Mouse (Mus musculus): ENCODE data around the gene Zfp46. TPM values are rescaled to one million over a fixed set of nuclear protein-coding genes. Genes with fewer than 3 reads are reported as not detected.

The Zfp46 gene
- polyA plus RNA-seq, 1 experiment from 2014 or later, result 40.7 TPM

- no peak for ATAC-seq
- peaks cover 16% of the 10 kb centered on the region for H3K9me3 ChIP-seq
- no peak overlapping the region for H3K9ac ChIP-seq (replicated peaks)
- no peak overlapping the region for H3K4me2 ChIP-seq (replicated peaks)
- no peaks in the 10 kb centered on the region for H3K4me1 ChIP-seq (replicated peaks)
- no peak overlapping the region for H3K4me3 ChIP-seq (replicated peaks)
- 100% methylated on average over 1 of the region's 1 CpGs for WGBS
- H3K36me3 ChIP-seq, result no peaks in the 10 kb centered on the region
- no peaks in the 10 kb centered on the region for H3K27me3 ChIP-seq
- no peak overlapping the region for H3K27ac ChIP-seq
Measured at GRCm38 (mm10) chr4:136268912-136269311, 15.6 kb upstream of the Zfp46 start.

DNA sequence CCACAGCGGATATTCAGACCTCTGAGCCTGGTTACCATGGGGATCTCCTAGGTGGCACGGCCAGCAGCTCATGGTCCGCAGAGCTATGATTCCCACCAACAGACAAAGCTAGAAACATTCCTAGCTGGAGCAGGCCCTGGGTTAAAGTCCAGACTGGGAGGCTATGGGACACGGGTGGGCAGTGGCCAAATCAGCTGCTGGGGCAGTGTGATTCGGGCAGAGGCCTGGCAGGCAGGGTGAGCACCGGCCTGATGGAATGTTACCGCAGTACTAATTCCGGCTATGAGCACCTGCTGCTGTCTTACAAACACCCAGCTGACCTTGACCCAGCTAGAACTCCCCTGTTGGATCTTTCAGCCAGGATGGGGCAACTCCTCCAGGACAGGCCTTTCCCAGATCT is 13.8 kb upstream of the Zfp46 start:
- H3K4me3 ChIP-seq (replicated peaks), result no peak overlapping the region
- no peak overlapping the region for H3K4me2 ChIP-seq (replicated peaks)
- H3K36me3 ChIP-seq, result no peaks in the 10 kb centered on the region
- no peak overlapping the region for H3K9ac ChIP-seq (replicated peaks)
- no peak overlapping the region for H3K27ac ChIP-seq
- peaks cover 16% of the 10 kb centered on the region for H3K9me3 ChIP-seq
- no peaks in the 10 kb centered on the region for H3K27me3 ChIP-seq
- ATAC-seq, result no peak
- WGBS, result 82% methylated on average over 8 of the region's 8 CpGs
- no peaks in the 10 kb centered on the region for H3K4me1 ChIP-seq (replicated peaks)

DNA sequence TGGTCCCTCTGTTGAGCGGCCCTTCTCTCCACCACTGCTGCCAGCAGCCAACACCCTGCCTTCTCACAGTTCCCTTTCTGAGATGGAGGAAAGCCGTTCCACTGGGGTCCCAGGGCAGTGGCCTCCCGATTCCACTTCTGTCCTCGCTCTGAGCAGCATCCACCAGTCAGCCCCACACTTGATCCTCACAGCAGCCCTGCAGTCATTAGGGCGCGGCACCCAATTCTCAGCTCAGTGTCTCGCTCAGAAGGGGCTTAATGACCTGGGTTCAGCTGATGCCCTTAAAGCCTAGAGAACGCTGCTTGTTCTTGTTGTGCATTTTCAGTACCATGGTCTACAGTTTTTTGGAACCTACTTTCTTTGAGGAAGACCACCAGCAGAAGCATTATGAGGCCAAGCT is 3.4 kb upstream of the Zfp46 start:
- no peak overlapping the region for H3K4me2 ChIP-seq (replicated peaks)
- H3K9ac ChIP-seq (replicated peaks), result no peak overlapping the region
- no peak overlapping the region for H3K27ac ChIP-seq
- peaks cover 27% of the 10 kb centered on the region for H3K4me1 ChIP-seq (replicated peaks)
- no peak for ATAC-seq
- 86% methylated on average over 8 of the region's 8 CpGs for WGBS
- H3K36me3 ChIP-seq, result no peaks in the 10 kb centered on the region
- no peaks in the 10 kb centered on the region for H3K27me3 ChIP-seq
- H3K4me3 ChIP-seq (replicated peaks), result no peak overlapping the region
- no peaks in the 10 kb centered on the region for H3K9me3 ChIP-seq

DNA sequence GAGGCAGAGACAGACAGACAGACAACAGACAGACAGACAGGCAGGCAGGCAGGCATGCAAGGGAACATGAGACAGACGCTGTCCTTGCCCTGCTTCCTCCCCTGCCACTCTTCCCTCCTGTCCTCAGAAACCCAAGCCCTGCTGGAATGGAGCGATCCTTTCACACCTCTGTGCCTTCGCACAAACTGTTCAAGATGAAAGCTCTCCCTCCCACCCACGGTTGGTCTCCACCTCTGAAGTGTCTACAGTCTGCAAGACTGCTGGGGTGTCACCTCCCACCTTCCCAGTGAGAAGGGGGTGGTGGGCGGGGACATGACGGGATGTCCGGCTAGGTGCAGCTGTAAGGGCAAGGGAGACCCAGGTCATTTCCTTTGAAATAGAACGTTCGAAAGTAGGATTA is 2.9 kb upstream of the Zfp46 start:
- H3K9ac ChIP-seq (replicated peaks), result no peak overlapping the region
- H3K9me3 ChIP-seq, result no peaks in the 10 kb centered on the region
- 55% methylated on average over 9 of the region's 9 CpGs for WGBS
- no peak overlapping the region for H3K27ac ChIP-seq
- H3K4me3 ChIP-seq (replicated peaks), result no peak overlapping the region
- H3K4me1 ChIP-seq (replicated peaks), result peaks cover 32% of the 10 kb centered on the region
- no peaks in the 10 kb centered on the region for H3K36me3 ChIP-seq
- H3K27me3 ChIP-seq, result no peaks in the 10 kb centered on the region
- H3K4me2 ChIP-seq (replicated peaks), result no peak overlapping the region
- ATAC-seq, result no peak

- H3K36me3 ChIP-seq, result peaks cover 8% of the 10 kb centered on the region
- H3K9ac ChIP-seq (replicated peaks), result peak overlapping the region; percentile 43
- H3K9me3 ChIP-seq, result no peaks in the 10 kb centered on the region
- 0 out of 2 replicates have a peak, but pooled peaks cover under 1% of the 10 kb centered on the region for H3K27me3 ChIP-seq
- no peak for ATAC-seq
- peak overlapping the region; percentile 3; the same call in 1 of the 2 replicates for H3K4me2 ChIP-seq (replicated peaks)
- WGBS, result 11% methylated on average over 10 of the region's 10 CpGs
- peak overlapping the region; percentile 93 for H3K27ac ChIP-seq
- no peak overlapping the region for H3K4me3 ChIP-seq (replicated peaks)
- H3K4me1 ChIP-seq (replicated peaks), result peaks cover 44% of the 10 kb centered on the region
Measured at GRCm38 (mm10) chr4:136282621-136283480, 1.6 kb upstream of the Zfp46 start.

DNA sequence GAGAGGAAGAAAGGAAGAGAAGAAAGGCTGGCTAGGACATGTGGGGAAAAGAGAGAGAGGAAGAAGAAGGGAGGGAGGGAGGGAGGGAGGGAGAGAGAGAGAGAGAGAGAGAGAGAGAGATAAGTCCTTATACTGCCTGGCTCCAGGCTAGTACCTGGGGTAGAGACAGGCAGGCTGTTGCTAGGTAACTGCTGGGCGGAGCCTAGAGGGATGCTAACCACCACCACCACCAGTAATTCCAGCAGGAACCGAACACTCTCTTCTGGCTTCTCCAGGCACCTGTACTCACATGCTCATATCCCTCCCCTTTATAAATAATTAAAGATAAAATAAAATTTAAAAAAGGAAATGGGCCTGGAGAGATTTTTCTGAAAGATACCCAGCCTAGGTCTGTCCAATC is 700 bp upstream of the Zfp46 start:
- Histone ChIP-seq H3K27me3 (peaks cover 8% of the 10 kb centered on the region), H3K9ac (replicated peaks) (no peak overlapping the region), H3K27ac (peak overlapping the region; percentile 93), H3K4me2 (replicated peaks) (peak overlapping the region; percentile 90), H3K9me3 (0 out of 2 replicates have a peak, but pooled peaks cover 3% of the 10 kb centered on the region), H3K36me3 (peaks cover 18% of the 10 kb centered on the region), H3K4me3 (replicated peaks) (no peak overlapping the region), H3K4me1 (replicated peaks) (peaks cover 45% of the 10 kb centered on the region)
- WGBS, result 15% methylated on average over 2 of the region's 2 CpGs
- no peak; the same call in 1 of the 2 replicates for ATAC-seq

DNA sequence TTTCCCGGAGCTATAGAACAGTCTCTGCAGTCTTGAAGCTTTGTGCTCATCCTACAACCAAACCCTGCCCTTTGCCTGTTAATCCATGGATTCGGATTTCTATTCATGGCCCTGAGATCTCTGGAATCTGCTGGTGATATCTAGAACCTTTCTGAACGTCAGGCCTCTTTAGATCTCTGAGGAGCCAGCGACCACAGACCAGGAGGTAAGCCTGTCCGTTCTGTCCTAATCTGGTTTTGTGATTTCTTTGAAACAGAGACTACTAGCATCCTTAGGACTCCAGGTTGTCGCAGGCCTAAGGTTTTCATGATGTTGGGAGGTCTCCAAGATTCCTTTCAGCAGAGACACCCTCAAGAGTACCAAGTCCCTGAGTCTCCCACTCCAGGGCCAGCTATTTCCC is 408 bp downstream of the Zfp46 start:
- H3K9ac ChIP-seq (replicated peaks), result peak overlapping the region; percentile 85
- H3K9me3 ChIP-seq, result 0 out of 2 replicates have a peak, but pooled peaks cover 3% of the 10 kb centered on the region
- H3K4me3 ChIP-seq (replicated peaks), result peak overlapping the region; percentile 74
- WGBS, result 22% methylated on average over 6 of the region's 6 CpGs
- H3K27me3 ChIP-seq, result peaks cover 19% of the 10 kb centered on the region
- peak overlapping the region; percentile 90 for H3K4me2 ChIP-seq (replicated peaks)
- no peak for ATAC-seq
- peak overlapping the region; percentile 93 for H3K27ac ChIP-seq
- peaks cover 29% of the 10 kb centered on the region for H3K36me3 ChIP-seq
- peaks cover 50% of the 10 kb centered on the region for H3K4me1 ChIP-seq (replicated peaks)

- Histone ChIP-seq H3K4me1 (replicated peaks) (peaks cover 55% of the 10 kb centered on the region), H3K4me3 (replicated peaks) (peak overlapping the region; percentile 74), H3K9me3 (0 out of 2 replicates have a peak, but pooled peaks cover 3% of the 10 kb centered on the region), H3K27me3 (peaks cover 24% of the 10 kb centered on the region), H3K9ac (replicated peaks) (peak overlapping the region; percentile 85), H3K27ac (peak overlapping the region; percentile 93), H3K4me2 (replicated peaks) (peak overlapping the region; percentile 90), H3K36me3 (peaks cover 34% of the 10 kb centered on the region)
- peak; percentile 97 for ATAC-seq
- WGBS, result 0% methylated on average over 25 of the region's 25 CpGs
Measured at GRCm38 (mm10) chr4:136285348-136285810, 896 bp downstream of the Zfp46 start.

DNA sequence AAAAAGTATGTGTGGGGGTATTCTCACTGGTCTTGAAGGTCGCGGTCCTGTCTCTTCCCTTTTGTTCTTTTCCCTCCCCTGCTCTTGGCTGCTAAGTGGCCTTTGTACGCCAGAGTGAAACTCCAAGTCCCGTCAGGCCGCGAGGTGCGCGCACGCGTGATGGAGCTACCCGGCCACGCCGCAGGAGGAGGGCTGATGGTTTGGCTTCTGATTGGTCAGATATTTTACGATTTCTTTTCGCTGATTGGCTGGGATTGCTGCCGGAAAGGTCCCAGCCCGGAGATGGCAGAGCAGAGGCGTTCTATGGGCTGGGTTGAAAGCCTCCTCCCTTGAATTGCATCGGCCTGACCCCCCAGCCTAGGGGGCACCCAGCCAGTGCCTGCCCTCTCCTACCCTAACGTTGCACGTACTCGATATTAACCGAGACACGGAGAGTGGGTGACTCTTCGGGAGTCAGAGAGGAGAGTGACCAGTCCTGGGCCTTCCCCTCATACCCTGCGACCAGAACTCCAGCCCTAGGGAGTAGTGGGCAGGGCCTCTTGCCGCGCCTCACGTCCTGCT is 1.4 kb downstream of the Zfp46 start:
- H3K27ac ChIP-seq, result peak overlapping the region; percentile 93
- H3K9ac ChIP-seq (replicated peaks), result peak overlapping the region; percentile 85
- peak overlapping the region; percentile 90 for H3K4me2 ChIP-seq (replicated peaks)
- peak; percentile 90 for ATAC-seq
- H3K27me3 ChIP-seq, result peaks cover 25% of the 10 kb centered on the region
- H3K9me3 ChIP-seq, result 0 out of 2 replicates have a peak, but pooled peaks cover 3% of the 10 kb centered on the region
- peak overlapping the region; percentile 74 for H3K4me3 ChIP-seq (replicated peaks)
- H3K36me3 ChIP-seq, result peaks cover 39% of the 10 kb centered on the region
- under 1% methylated on average over 29 of the region's 29 CpGs for WGBS
- peaks cover 60% of the 10 kb centered on the region for H3K4me1 ChIP-seq (replicated peaks)

GRCm38 (mm10) chr4:136289918-136290780 is 5.7 kb downstream of the Zfp46 start:
- peaks cover 77% of the 10 kb centered on the region for H3K36me3 ChIP-seq

DNA sequence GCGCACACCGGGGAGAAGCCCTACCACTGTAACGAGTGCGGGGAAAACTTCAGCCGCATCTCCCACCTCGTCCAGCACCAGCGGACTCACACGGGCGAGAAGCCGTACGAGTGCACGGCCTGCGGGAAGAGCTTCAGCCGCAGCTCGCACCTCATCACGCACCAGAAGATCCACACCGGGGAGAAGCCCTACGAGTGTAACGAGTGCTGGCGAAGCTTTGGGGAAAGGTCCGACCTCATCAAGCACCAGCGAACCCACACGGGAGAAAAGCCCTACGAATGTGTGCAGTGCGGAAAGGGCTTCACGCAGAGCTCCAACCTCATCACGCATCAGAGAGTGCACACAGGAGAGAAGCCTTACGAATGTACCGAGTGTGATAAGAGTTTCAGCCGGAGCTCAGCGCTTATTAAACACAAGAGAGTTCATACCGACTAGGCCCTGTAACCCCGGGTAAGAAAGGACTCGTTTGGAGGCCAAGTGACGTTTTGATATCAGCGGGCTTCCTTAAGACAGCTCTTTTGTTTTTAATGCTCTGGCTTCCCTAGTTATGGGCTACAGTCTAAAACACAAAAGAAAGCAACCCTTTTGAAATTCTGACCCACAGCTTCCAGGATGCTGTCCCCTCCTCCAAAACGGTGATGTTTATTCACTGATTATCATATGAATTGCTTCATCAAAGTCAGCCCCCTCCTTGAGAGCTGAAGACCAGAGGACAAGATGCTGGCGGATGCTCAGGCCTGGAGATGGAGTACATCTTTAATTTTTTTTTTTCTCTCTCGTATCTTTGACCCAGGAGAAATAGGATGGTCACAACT is 6.5 kb downstream of the Zfp46 start:
- 0 out of 2 replicates have a peak, but pooled peaks cover 3% of the 10 kb centered on the region for H3K9me3 ChIP-seq
- H3K4me3 ChIP-seq (replicated peaks), result peak overlapping the region; percentile 15
- peaks cover 77% of the 10 kb centered on the region for H3K36me3 ChIP-seq
- H3K4me2 ChIP-seq (replicated peaks), result peak overlapping the region; percentile 42
- H3K27me3 ChIP-seq, result peaks cover 25% of the 10 kb centered on the region
- WGBS, result 23% methylated on average over 39 of the region's 39 CpGs
- no peak overlapping the region for H3K27ac ChIP-seq
- H3K4me1 ChIP-seq (replicated peaks), result peaks cover 41% of the 10 kb centered on the region
- no peak for ATAC-seq
- H3K9ac ChIP-seq (replicated peaks), result peak overlapping the region; percentile 51

More at GRCm38 (mm10) chr4:136289918-136290780, 5.7 kb downstream of the Zfp46 start:
- 25% methylated on average over 66 of the region's 66 CpGs for WGBS
- 0 out of 2 replicates have a peak, but pooled peaks cover 3% of the 10 kb centered on the region for H3K9me3 ChIP-seq
- H3K4me2 ChIP-seq (replicated peaks), result peak overlapping the region; percentile 42
- H3K27ac ChIP-seq, result no peak overlapping the region
- peak overlapping the region; percentile 51 for H3K9ac ChIP-seq (replicated peaks)
- peaks cover 41% of the 10 kb centered on the region for H3K4me1 ChIP-seq (replicated peaks)
- H3K27me3 ChIP-seq, result peaks cover 25% of the 10 kb centered on the region
- peak overlapping the region; percentile 15 for H3K4me3 ChIP-seq (replicated peaks)
- ATAC-seq, result no peak

Measured in midbrain, embryonic 13.5 days (tissue).